Mouse (Mus musculus): ENCODE data around the gene Agap1. TPM values are rescaled to one million over a fixed set of nuclear protein-coding genes. Genes with fewer than 3 reads are reported as not detected.

The Agap1 gene
- polyA plus RNA-seq, 1 experiment from 2014 or later: 89.6 TPM

GRCm38 (mm10) chr1:89707756-89708480 lies 253.3 kb downstream of the Agap1 start:
- Histone ChIP-seq H3K36me3 (ENCODE audit: control insufficient read depth, insufficient read depth, low read length) (peaks cover 17% of the 10 kb centered on the region; the same call in 1 of the 2 replicates), H3K9me3 (ENCODE audit: control insufficient read depth, low read length) (no peaks in the 10 kb centered on the region), H3K27ac (replicated peaks; ENCODE audit: low read depth, low read length) (no peak overlapping the region), H3K4me1 (ENCODE audit: control insufficient read depth, insufficient read depth, low read length) (peaks cover 24% of the 10 kb centered on the region), H3K4me2 (ENCODE audit: low read length) (no peak overlapping the region), H3K27me3 (ENCODE audit: control insufficient read depth, insufficient read depth, low read length) (no peaks in the 10 kb centered on the region), H3K4me3 (replicated peaks; ENCODE audit: low read depth, low read length) (no peak overlapping the region), H3K9ac (replicated peaks; ENCODE audit: low read length) (no peak overlapping the region)
- WGBS: 55% methylated on average over 15 of the region's 15 CpGs
- peak; percentile 45 for DNase-seq
- ATAC-seq (ENCODE audit: low FRiP score, low TSS enrichment): no peak

- 91% methylated on average over 5 of the region's 5 CpGs for WGBS
- Histone ChIP-seq H3K36me3 (ENCODE audit: control insufficient read depth, insufficient read depth, low read length) (peaks cover 17% of the 10 kb centered on the region; the same call in 1 of the 2 replicates), H3K27ac (replicated peaks; ENCODE audit: low read depth, low read length) (no peak overlapping the region), H3K9me3 (ENCODE audit: control insufficient read depth, low read length) (no peaks in the 10 kb centered on the region), H3K4me2 (ENCODE audit: low read length) (no peak overlapping the region), H3K4me1 (ENCODE audit: control insufficient read depth, insufficient read depth, low read length) (peaks cover 31% of the 10 kb centered on the region), H3K27me3 (ENCODE audit: control insufficient read depth, insufficient read depth, low read length) (no peaks in the 10 kb centered on the region), H3K4me3 (replicated peaks; ENCODE audit: low read depth, low read length) (no peak overlapping the region), H3K9ac (replicated peaks; ENCODE audit: low read length) (no peak overlapping the region)
- ATAC-seq (ENCODE audit: low FRiP score, low TSS enrichment) (no peak), DNase-seq (no peak)
Measured at GRCm38 (mm10) chr1:89709824-89710223, 255.2 kb downstream of the Agap1 start.

GRCm38 (mm10) chr1:89713681-89714080 lies 259.1 kb downstream of the Agap1 start:
- Histone ChIP-seq H3K27me3 (ENCODE audit: control insufficient read depth, insufficient read depth, low read length) (no peaks in the 10 kb centered on the region), H3K4me1 (ENCODE audit: control insufficient read depth, insufficient read depth, low read length) (peaks cover 31% of the 10 kb centered on the region), H3K36me3 (ENCODE audit: control insufficient read depth, insufficient read depth, low read length) (peaks cover 12% of the 10 kb centered on the region; the same call in 1 of the 2 replicates), H3K4me3 (replicated peaks; ENCODE audit: low read depth, low read length) (no peak overlapping the region), H3K4me2 (ENCODE audit: low read length) (0 out of 2 replicates have a peak overlapping the region, but pooled peaks have one; percentile 20), H3K27ac (replicated peaks; ENCODE audit: low read depth, low read length) (peak overlapping the region; percentile 14; the same call in 1 of the 2 replicates), H3K9ac (replicated peaks; ENCODE audit: low read length) (no peak overlapping the region), H3K9me3 (ENCODE audit: control insufficient read depth, low read length) (no peaks in the 10 kb centered on the region)
- ATAC-seq (ENCODE audit: low FRiP score, low TSS enrichment): peak; percentile 53; the same call in 1 of the 2 replicates
- DNase-seq: no peak
- 34% methylated on average over 5 of the region's 5 CpGs for WGBS

GRCm38 (mm10) chr1:89714165-89714980 lies 259.8 kb downstream of the Agap1 start:
- Histone ChIP-seq H3K4me2 (ENCODE audit: low read length) (peak overlapping the region; percentile 20; the same call in 1 of the 2 replicates), H3K36me3 (ENCODE audit: control insufficient read depth, insufficient read depth, low read length) (peaks cover 6% of the 10 kb centered on the region; the same call in 1 of the 2 replicates), H3K4me1 (ENCODE audit: control insufficient read depth, insufficient read depth, low read length) (peaks cover 35% of the 10 kb centered on the region), H3K9me3 (ENCODE audit: control insufficient read depth, low read length) (no peaks in the 10 kb centered on the region), H3K27me3 (ENCODE audit: control insufficient read depth, insufficient read depth, low read length) (no peaks in the 10 kb centered on the region), H3K4me3 (replicated peaks; ENCODE audit: low read depth, low read length) (no peak overlapping the region), H3K27ac (replicated peaks; ENCODE audit: low read depth, low read length) (no peak overlapping the region), H3K9ac (replicated peaks; ENCODE audit: low read length) (no peak overlapping the region)
- DNase-seq: peak; percentile 56
- WGBS: 25% methylated on average over 18 of the region's 18 CpGs
- ATAC-seq (ENCODE audit: low FRiP score, low TSS enrichment): peak; percentile 57; the same call in 1 of the 2 replicates

- ATAC-seq (ENCODE audit: low FRiP score, low TSS enrichment) (no peak), DNase-seq (no peak)
- H3K4me1 ChIP-seq (ENCODE audit: control insufficient read depth, insufficient read depth, low read length): peaks cover 35% of the 10 kb centered on the region
- WGBS: 93% methylated on average over 2 of the region's 2 CpGs
- no peaks in the 10 kb centered on the region; the same call in 1 of the 2 replicates for H3K36me3 ChIP-seq (ENCODE audit: control insufficient read depth, insufficient read depth, low read length)
- H3K9ac ChIP-seq (replicated peaks; ENCODE audit: low read length): no peak overlapping the region
- no peak overlapping the region for H3K4me2 ChIP-seq (ENCODE audit: low read length)
- no peak overlapping the region for H3K4me3 ChIP-seq (replicated peaks; ENCODE audit: low read depth, low read length)
- H3K27ac ChIP-seq (replicated peaks; ENCODE audit: low read depth, low read length): no peak overlapping the region
- no peaks in the 10 kb centered on the region for H3K9me3 ChIP-seq (ENCODE audit: control insufficient read depth, low read length)
- no peaks in the 10 kb centered on the region for H3K27me3 ChIP-seq (ENCODE audit: control insufficient read depth, insufficient read depth, low read length)
Measured at GRCm38 (mm10) chr1:89716234-89716633, 261.6 kb downstream of the Agap1 start.

- H3K9me3 ChIP-seq (ENCODE audit: control insufficient read depth, low read length): no peaks in the 10 kb centered on the region
- 93% methylated on average over 4 of the region's 4 CpGs for WGBS
- H3K4me3 ChIP-seq (replicated peaks; ENCODE audit: low read depth, low read length): no peak overlapping the region
- DNase-seq (no peak), ATAC-seq (ENCODE audit: low FRiP score, low TSS enrichment) (no peak)
- no peaks in the 10 kb centered on the region; the same call in 1 of the 2 replicates for H3K36me3 ChIP-seq (ENCODE audit: control insufficient read depth, insufficient read depth, low read length)
- H3K9ac ChIP-seq (replicated peaks; ENCODE audit: low read length): no peak overlapping the region
- no peak overlapping the region for H3K4me2 ChIP-seq (ENCODE audit: low read length)
- H3K4me1 ChIP-seq (ENCODE audit: control insufficient read depth, insufficient read depth, low read length): peaks cover 35% of the 10 kb centered on the region
- no peaks in the 10 kb centered on the region for H3K27me3 ChIP-seq (ENCODE audit: control insufficient read depth, insufficient read depth, low read length)
- H3K27ac ChIP-seq (replicated peaks; ENCODE audit: low read depth, low read length): no peak overlapping the region
Measured at GRCm38 (mm10) chr1:89717100-89717499, 262.5 kb downstream of the Agap1 start.

GRCm38 (mm10) chr1:89718782-89719403 lies 264.3 kb downstream of the Agap1 start:
- Histone ChIP-seq H3K27ac (replicated peaks; ENCODE audit: low read depth, low read length) (no peak overlapping the region), H3K9ac (replicated peaks; ENCODE audit: low read length) (no peak overlapping the region), H3K36me3 (ENCODE audit: control insufficient read depth, insufficient read depth, low read length) (no peaks in the 10 kb centered on the region), H3K4me2 (ENCODE audit: low read length) (no peak overlapping the region), H3K27me3 (ENCODE audit: control insufficient read depth, insufficient read depth, low read length) (no peaks in the 10 kb centered on the region), H3K9me3 (ENCODE audit: control insufficient read depth, low read length) (no peaks in the 10 kb centered on the region), H3K4me1 (ENCODE audit: control insufficient read depth, insufficient read depth, low read length) (peaks cover 25% of the 10 kb centered on the region), H3K4me3 (replicated peaks; ENCODE audit: low read depth, low read length) (no peak overlapping the region)
- ATAC-seq (ENCODE audit: low FRiP score, low TSS enrichment) (no peak), DNase-seq (no peak)
- WGBS: 66% methylated on average over 7 of the region's 7 CpGs

- no peaks in the 10 kb centered on the region for H3K27me3 ChIP-seq (ENCODE audit: control insufficient read depth, insufficient read depth, low read length)
- WGBS: 27% methylated on average over 3 of the region's 3 CpGs
- H3K4me2 ChIP-seq (ENCODE audit: low read length): no peak overlapping the region
- H3K36me3 ChIP-seq (ENCODE audit: control insufficient read depth, insufficient read depth, low read length): peaks cover 24% of the 10 kb centered on the region
- no peak for ATAC-seq (ENCODE audit: low FRiP score, low TSS enrichment)
- H3K4me1 ChIP-seq (ENCODE audit: control insufficient read depth, insufficient read depth, low read length): peaks cover 13% of the 10 kb centered on the region
- DNase-seq: no peak
- H3K4me3 ChIP-seq (replicated peaks; ENCODE audit: low read depth, low read length): no peak overlapping the region
- no peaks in the 10 kb centered on the region for H3K9me3 ChIP-seq (ENCODE audit: control insufficient read depth, low read length)
- no peak overlapping the region for H3K27ac ChIP-seq (replicated peaks; ENCODE audit: low read depth, low read length)
- no peak overlapping the region for H3K9ac ChIP-seq (replicated peaks; ENCODE audit: low read length)
Measured at GRCm38 (mm10) chr1:89724141-89724540, 269.5 kb downstream of the Agap1 start.

Data from midbrain, embryonic 14.5 days (tissue).